ENCODE assay signal across 8 mouse cellular contexts in the genomic region with DNA sequence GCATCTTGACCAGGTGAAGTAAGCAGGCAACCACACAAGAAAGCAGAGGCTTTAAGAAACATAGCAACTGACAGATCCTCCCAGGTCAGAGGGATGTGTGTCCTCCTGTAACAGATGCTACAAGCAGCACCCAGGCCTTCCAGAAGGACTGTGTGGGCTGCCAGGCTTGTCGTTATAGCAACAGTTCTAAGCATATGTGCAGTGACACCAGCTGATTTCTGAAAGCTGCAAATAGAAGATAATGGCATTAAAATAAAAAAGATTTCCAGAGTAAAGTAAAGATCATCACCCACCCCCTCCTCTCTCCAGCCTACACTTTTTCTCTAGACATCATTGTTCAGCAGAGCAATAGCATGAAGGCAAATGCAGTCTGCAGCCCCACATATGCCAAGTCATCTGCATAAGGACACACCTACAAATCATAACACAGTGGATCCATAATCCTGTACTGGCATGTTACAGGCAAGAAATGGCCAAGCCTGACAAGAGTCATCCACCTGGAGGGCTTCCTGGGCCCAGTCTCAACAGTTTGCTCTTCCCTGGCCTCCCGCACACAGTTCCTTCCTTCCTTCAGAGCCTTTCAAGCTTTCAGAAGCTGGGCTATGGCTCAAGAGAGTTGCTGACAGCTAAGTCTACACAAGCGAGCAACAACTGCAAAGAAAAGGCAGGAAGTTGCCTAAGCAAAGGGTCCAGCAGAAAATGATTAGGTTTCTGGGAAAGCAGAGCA.
DNase-seq lines count a peak whose midpoint lies in the region; ATAC-seq and TF ChIP-seq lines count a peak whose summit lies in the region.

No protein-coding gene starts in this region.

- no peaks in the 10 kb centered on the region for H3K36me3 ChIP-seq in heart, postnatal 0 days (replicated peaks; ENCODE audit: control insufficient read depth, insufficient read depth, low read length)
- H3K36me3 ChIP-seq in heart, embryonic 11.5 days (ENCODE audit: control insufficient read depth, insufficient read depth, low read length), result no peaks in the 10 kb centered on the region
- no peaks in the 10 kb centered on the region for H3K36me3 ChIP-seq in hindbrain, embryonic 16.5 days (ENCODE audit: control insufficient read depth, insufficient read depth, low read length)
- no peaks in the 10 kb centered on the region; the same call in 1 of the 2 replicates for H3K36me3 ChIP-seq in liver, postnatal 0 days (replicated peaks; ENCODE audit: insufficient read depth, low read length)

- TF ChIP-seq CTCF in heart, postnatal 0 days (IDR thresholded peaks at IDR 0.05; ENCODE audit: low read depth), result no peak
- TF ChIP-seq CTCF in cerebellum, adult 2 months (IDR thresholded peaks at IDR 0.05; ENCODE audit: borderline replicate concordance, insufficient read depth, low read depth, low read length), result no peak
- no peak for TF ChIP-seq CTCF in liver, postnatal 0 days (IDR thresholded peaks at IDR 0.05; ENCODE audit: low read depth)

- no peak for DNase-seq in heart, postnatal 0 days (ENCODE audit: low spot score)
- peak in 1 of 2 experiments; percentile 64 for DNase-seq in cerebellum, adult 2 months
- no peak for DNase-seq in liver, postnatal 0 days
- no peak for DNase-seq in retina, embryonic 14.5 days (ENCODE audit: low spot score)
- no peak for DNase-seq in T-cell, adult 2 months (ENCODE audit: low spot score)
- DNase-seq in urinary bladder, postnatal 25 days (ENCODE audit: low spot score), result no peak

- WGBS in heart, postnatal 0 days, result 38% methylated on average over 3 of the region's 3 CpGs
- 36% methylated on average over 3 of the region's 3 CpGs for WGBS in heart, embryonic 11.5 days (ENCODE audit: insufficient replicate concordance)
- 38% methylated on average over 3 of the region's 3 CpGs for WGBS in cerebellum, adult 2 months
- WGBS in hindbrain, embryonic 16.5 days, result 57% methylated on average over 3 of the region's 3 CpGs
- WGBS in liver, postnatal 0 days (ENCODE audit: insufficient replicate concordance), result 52% methylated on average over 3 of the region's 3 CpGs

- peak overlapping the region; percentile 54; the same call in 1 of the 2 replicates for H3K27ac ChIP-seq in heart, postnatal 0 days (ENCODE audit: low read depth)
- no peak overlapping the region; the same call in 1 of the 2 replicates for H3K27ac ChIP-seq in heart, embryonic 11.5 days (ENCODE audit: low read depth, low read length)
- peak overlapping the region; percentile 84 for H3K27ac ChIP-seq in cerebellum, adult 2 months (ENCODE audit: insufficient read depth, low read length)
- peak overlapping the region; percentile 11; the same call in 1 of the 2 replicates for H3K27ac ChIP-seq in hindbrain, embryonic 16.5 days (ENCODE audit: low read depth, low read length)
- H3K27ac ChIP-seq in liver, postnatal 0 days (ENCODE audit: low read depth), result 0 out of 2 replicates have a peak overlapping the region, but pooled peaks have one; percentile 7

- H3K4me1 ChIP-seq in heart, postnatal 0 days (ENCODE audit: control insufficient read depth, insufficient read depth), result peaks cover 46% of the 10 kb centered on the region
- peaks cover 42% of the 10 kb centered on the region for H3K4me1 ChIP-seq in heart, embryonic 11.5 days (ENCODE audit: control insufficient read depth, insufficient read depth, low read length)
- peaks cover 61% of the 10 kb centered on the region for H3K4me1 ChIP-seq in cerebellum, adult 2 months (ENCODE audit: control insufficient read depth, insufficient read depth, low read length)
- peaks cover 22% of the 10 kb centered on the region for H3K4me1 ChIP-seq in hindbrain, embryonic 16.5 days (ENCODE audit: control insufficient read depth, insufficient read depth, low read depth, low read length)
- peaks cover 28% of the 10 kb centered on the region for H3K4me1 ChIP-seq in liver, postnatal 0 days (ENCODE audit: insufficient read depth)

- ATAC-seq in heart, postnatal 0 days (ENCODE audit: insufficient read depth, low read depth), result no peak
- ATAC-seq in heart, embryonic 11.5 days (replicated peaks; ENCODE audit: insufficient number of reproducible peaks, low FRiP score, low TSS enrichment), result no peak
- ATAC-seq in hindbrain, embryonic 16.5 days, result no peak
- ATAC-seq in liver, postnatal 0 days, result no peak

- no peaks in the 10 kb centered on the region for H3K27me3 ChIP-seq in heart, postnatal 0 days (ENCODE audit: control insufficient read depth, insufficient read depth, low read length)
- no peaks in the 10 kb centered on the region for H3K27me3 ChIP-seq in heart, embryonic 11.5 days (ENCODE audit: control insufficient read depth, insufficient read depth, low read length)
- H3K27me3 ChIP-seq in cerebellum, adult 2 months (ENCODE audit: control insufficient read depth, insufficient read depth, low read length), result no peaks in the 10 kb centered on the region
- no peaks in the 10 kb centered on the region for H3K27me3 ChIP-seq in hindbrain, embryonic 16.5 days (replicated peaks; ENCODE audit: control insufficient read depth, insufficient read depth, low read length)
- H3K27me3 ChIP-seq in liver, postnatal 0 days (ENCODE audit: insufficient read depth, low read length), result no peaks in the 10 kb centered on the region

- no peaks in the 10 kb centered on the region for H3K9me3 ChIP-seq in heart, postnatal 0 days (replicated peaks; ENCODE audit: control insufficient read depth, low read length)
- H3K9me3 ChIP-seq in heart, embryonic 11.5 days (replicated peaks; ENCODE audit: control insufficient read depth, low read length), result no peaks in the 10 kb centered on the region
- H3K9me3 ChIP-seq in hindbrain, embryonic 16.5 days (ENCODE audit: control insufficient read depth, low read length), result no peaks in the 10 kb centered on the region
- H3K9me3 ChIP-seq in liver, postnatal 0 days (ENCODE audit: low read length), result no peaks in the 10 kb centered on the region

- no peak overlapping the region for H3K4me3 ChIP-seq in heart, postnatal 0 days (ENCODE audit: low read depth, low read length)
- no peak overlapping the region for H3K4me3 ChIP-seq in heart, embryonic 11.5 days (ENCODE audit: low read depth, low read length)
- no peak overlapping the region for H3K4me3 ChIP-seq in cerebellum, adult 2 months (replicated peaks; ENCODE audit: insufficient read depth, low read depth, low read length)
- no peak overlapping the region for H3K4me3 ChIP-seq in hindbrain, embryonic 16.5 days (ENCODE audit: low read length)
- no peak overlapping the region for H3K4me3 ChIP-seq in liver, postnatal 0 days (ENCODE audit: low read depth, low read length)

- no peak overlapping the region for H3K4me2 ChIP-seq in heart, postnatal 0 days (ENCODE audit: low read depth, low read length)
- no peak overlapping the region for H3K4me2 ChIP-seq in heart, embryonic 11.5 days
- no peak overlapping the region for H3K4me2 ChIP-seq in hindbrain, embryonic 16.5 days (ENCODE audit: low read length)
- no peak overlapping the region for H3K4me2 ChIP-seq in liver, postnatal 0 days (ENCODE audit: low read depth, low read length)

- TF ChIP-seq POLR2A in cerebellum, adult 2 months (IDR thresholded peaks at IDR 0.05; ENCODE audit: borderline replicate concordance, insufficient read depth, low read length), result no peak

- H3K9ac ChIP-seq in heart, postnatal 0 days (replicated peaks; ENCODE audit: low read depth, low read length), result no peak overlapping the region
- no peak overlapping the region for H3K9ac ChIP-seq in heart, embryonic 11.5 days (ENCODE audit: low read depth, low read length)
- no peak overlapping the region for H3K9ac ChIP-seq in hindbrain, embryonic 16.5 days (ENCODE audit: low read depth, low read length)
- no peak overlapping the region for H3K9ac ChIP-seq in liver, postnatal 0 days (replicated peaks)

- TF ChIP-seq EP300 in heart, postnatal 0 days (IDR thresholded peaks at IDR 0.05; ENCODE audit: low read depth), result no peak
- TF ChIP-seq EP300 in liver, postnatal 0 days (IDR thresholded peaks at IDR 0.05; ENCODE audit: low read depth), result no peak
